Mouse (Mus musculus): Measurements from ENCODE around the gene Per2.

GRCm38 (mm10) chr1:91460564-91460963 is 1.4 kb upstream of the Per2 start:
- no peak for TF ChIP-seq E2F4 (IDR thresholded peaks at IDR 0.05; ENCODE audit: insufficient read depth)
- no peak for TF ChIP-seq POLR2AphosphoS2 (IDR thresholded peaks at IDR 0.05; ENCODE audit: insufficient read length, low read depth)
- no peak for TF ChIP-seq CEBPB (IDR thresholded peaks at IDR 0.05; ENCODE audit: insufficient read depth, poor library complexity, severe bottlenecking)
- no peak for TF ChIP-seq MYOD1 (IDR thresholded peaks at IDR 0.05; ENCODE audit: control insufficient read depth in 1 of 3, insufficient read length in 2 of 3, low read depth in 2 of 3)
- no peak for TF ChIP-seq POLR2A (IDR thresholded peaks at IDR 0.05; ENCODE audit: insufficient read length, low read depth)
- no peak for TF ChIP-seq MAX (IDR thresholded peaks at IDR 0.05; ENCODE audit: low read depth)
- TF ChIP-seq USF1 (IDR thresholded peaks at IDR 0.05; ENCODE audit: low read depth) = no peak
- no peak for TF ChIP-seq MYOG (IDR thresholded peaks at IDR 0.05; ENCODE audit: control insufficient read depth in 1 of 3, insufficient read depth in 1 of 3, insufficient read length in 2 of 3, low read depth in 2 of 3)
- TF ChIP-seq TCF3 (IDR thresholded peaks at IDR 0.05; ENCODE audit: insufficient read length, low read depth) = no peak
- no peak for TF ChIP-seq TCF12 (IDR thresholded peaks at IDR 0.05; ENCODE audit: insufficient read depth, poor library complexity, severe bottlenecking)
- no peak for TF ChIP-seq REST (IDR thresholded peaks at IDR 0.05; ENCODE audit: insufficient read depth, insufficient read length)
- TF ChIP-seq SRF (IDR thresholded peaks at IDR 0.05; ENCODE audit: control insufficient read depth, insufficient read length, low read depth) = no peak
